Mouse (Mus musculus) B cell, adult 2 months (primary cell): ENCODE measurements around the gene Bnc1.
A peak's percentile ranks its signal among the peaks of the same experiment; 100 is the strongest.

Source experiments
- DNase-seq, 2 experiments: peaks; one replicate each; pipeline ENCODE4 v3.0.0; 2022

The Bnc1 gene

DNA sequence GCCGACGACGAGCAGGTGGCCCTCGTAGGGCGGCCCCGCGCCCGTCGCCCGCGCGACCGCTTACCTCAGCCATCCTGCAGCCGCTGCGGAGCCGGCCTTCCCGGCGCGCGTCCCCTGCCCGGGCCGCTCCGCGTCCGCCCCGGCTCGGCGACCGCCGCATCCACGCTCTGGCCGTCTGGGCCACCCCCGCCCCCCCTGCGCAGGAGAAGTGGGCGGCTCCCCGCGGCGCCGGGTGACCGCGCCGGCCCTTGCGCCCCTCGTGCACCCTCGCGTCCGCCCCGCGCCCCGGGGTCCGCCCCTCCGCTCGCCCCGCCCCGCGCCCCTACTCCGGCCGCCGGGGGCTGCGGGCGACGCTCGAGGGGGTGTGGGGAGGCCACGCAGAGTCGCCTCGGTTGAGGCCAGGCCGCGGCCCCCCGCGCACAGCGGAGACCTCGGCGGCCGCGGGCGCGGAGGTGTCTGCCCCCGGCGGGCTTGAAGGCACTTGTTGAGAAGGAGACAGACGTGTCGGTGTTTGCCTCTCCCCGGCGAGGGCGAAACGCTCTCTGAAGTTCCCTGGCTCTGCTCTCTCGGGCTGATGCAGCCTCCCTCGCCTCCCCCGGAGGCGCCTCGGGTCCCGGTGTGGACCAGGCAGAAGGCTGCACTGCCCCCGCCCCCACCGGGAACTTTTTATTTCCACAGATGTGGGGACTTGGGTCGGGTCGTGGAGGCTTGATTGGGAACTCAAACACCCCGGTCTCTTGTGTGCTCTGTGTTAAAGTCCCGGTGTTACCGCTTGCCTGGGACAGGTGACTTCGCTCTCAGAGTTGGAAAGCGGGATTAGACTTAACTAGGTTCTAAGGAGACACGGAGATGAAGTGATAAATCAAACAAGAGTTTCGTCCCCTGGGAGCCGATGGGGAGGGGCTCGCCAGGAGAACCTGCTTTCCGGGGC is at the start of gene Bnc1:
Gene Bnc1, minus strand, starts transcription at position 162 of the 931 bp plus-strand sequence.
- peak; percentile 14 to 15 for DNase-seq

DNA sequence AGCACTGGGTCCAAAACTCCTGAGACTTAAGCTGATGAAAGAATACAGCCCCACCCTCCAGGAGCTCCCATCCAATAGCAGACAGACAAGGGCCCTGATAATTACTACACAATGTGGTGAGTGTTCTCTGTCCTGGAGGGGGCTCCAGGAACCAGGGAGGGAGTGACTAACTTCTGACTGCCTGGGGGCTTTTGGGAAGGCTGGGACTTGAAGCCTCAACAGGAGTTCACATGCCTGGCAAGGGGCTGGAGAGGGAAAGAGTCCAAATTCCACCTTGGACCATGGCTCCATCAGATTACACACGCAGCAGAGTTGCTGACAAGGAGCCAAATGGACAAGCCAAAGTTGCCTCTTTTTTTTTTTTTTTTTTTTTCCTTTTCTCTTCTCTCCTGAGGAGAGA is 41.3 kb upstream of the Bnc1 start:
- DNase-seq: no peak

DNA sequence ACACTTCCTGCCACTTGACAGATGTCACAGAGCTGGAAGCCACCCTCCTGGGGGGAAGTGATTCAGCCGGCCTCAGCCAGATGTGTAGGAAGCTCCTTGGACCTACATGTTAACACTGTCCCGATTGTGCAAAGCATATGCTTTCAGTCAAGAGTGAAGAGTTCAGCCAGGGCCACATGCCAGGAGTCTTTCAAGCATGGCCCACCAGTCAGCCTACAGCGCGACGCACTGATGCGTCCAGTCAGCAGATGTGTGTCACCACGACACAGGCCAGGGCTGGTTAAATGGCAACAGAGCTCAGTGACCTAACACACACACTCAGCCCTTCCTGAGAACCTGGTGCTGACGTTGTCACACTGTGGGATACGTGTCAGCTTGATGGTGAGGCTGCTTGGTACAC is 37.6 kb upstream of the Bnc1 start:
- peak; percentile 62 to 71 for DNase-seq

DNA sequence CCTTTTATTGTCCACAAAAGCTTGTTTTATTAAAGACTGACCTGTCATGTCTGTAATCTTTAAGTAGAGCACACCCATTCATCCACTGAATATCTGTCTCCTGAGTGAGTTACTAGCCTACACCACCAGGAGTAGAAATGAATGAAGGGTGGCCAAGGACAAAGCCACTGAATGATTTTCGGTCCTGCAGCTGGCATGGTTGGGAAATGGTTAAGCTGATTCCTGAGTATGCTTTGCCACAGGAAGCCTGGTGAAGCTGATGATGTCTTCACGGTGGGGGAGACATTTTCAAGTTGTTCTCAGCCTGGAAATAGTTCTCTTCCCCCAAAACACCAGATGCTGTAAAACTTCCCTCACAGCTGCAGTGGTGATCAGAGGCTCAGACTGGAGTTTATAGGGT is 33.7 kb upstream of the Bnc1 start:
- DNase-seq: no peak

DNA sequence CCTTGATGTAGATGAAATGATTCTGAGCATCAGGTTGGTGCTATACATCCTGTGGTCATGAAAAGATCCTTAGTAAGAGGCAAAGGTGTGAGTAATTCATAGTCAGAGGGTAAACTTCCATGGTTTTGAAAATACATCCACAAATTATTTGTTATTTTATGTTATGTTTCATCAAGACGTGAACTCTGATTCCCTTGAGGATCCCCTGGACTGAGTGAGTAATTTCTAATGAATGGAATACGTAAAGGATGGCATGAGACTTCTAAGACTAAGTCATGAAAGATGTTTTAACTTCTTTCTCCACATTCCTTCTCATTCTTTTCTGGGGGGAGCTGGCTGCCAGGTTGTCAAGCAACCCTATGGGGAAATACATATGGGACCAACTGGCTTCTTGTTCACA is 31.6 kb upstream of the Bnc1 start:
- DNase-seq: no peak

DNA sequence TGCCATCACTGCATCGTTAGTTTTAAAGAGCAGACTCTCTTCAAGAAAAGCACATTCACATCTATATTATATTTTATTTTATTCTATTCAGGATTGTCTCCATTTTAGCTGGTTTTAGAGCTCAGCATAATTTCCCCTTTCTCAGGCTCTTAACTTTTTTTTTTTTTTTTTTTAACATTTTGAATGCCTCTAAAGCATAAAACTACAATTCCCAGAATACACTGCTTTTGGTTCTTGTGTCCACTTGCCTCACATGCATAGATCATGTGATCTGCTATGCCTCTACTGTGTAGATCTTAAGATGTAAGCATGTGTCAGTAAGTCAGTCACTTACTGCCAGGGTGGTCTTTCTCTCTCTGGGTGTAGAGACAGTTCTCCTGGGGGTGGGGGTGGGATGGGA is 30.3 kb upstream of the Bnc1 start:
- DNase-seq: no peak

DNA sequence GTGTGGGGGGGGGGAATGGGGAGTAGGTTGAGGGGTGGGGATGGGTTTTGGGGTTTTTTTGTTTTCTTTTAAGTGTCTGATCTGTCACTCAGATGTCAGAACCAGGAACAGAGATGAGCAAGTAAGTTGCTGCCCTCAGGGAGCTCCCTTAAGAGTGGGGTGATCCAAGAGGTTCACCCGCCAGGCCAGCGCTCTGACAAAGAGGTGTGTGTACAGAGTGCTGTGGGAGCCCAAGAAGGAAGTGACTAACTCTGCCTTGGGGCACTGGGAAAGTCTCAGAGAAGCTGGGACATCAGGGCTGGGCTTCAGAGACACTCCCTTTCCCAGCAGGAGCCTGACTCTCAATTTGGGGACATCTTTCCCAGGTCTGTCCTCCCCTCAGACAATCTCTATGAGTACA is 25.9 kb upstream of the Bnc1 start:
- peak; percentile 18 to 21 for DNase-seq

DNA sequence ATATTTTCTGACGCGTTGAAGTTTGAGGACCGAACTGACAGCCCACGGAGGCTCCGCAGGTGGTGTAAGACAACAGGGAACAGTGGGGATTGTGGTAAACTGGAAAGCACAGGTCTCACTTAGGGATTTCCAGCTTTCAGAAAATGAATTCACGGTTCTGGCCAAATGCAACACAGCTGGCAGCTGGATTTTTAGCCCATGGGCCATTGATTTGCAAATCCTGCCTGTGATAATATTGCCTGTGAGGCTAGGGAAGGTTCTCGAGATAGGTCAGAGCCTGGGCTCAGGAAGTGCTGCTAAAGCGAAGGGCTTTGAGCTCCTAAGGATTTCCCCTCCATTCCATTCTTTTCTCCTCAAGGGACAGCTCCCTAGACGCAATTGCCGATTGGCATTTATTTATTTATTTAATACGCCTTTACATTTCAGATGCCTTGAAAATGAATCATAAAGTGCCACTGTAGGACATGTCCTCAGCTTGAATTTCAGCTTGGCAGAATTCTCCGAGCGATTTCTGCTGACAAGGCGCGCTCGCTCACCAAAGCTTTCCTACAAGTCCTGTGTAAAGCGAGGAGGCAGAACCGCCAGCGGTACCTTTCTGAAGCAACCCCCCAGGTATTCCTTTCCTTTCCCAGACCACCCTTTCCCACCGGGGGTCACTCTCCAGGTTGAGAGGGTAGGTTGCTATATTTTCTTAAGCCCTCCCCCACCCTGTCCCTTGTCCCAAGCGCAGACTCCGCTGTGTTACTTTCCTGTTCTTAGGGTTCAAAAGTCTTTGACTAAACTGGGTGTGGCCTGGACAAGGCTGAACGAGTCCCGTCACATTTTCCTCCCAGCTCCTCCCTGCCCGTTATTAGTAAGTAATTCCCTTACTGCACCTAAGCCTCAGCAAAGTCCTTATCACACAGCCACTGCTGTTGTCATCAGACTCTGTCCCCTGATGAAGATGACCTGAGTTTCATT is 24.9 kb upstream of the Bnc1 start:
- DNase-seq: peak; percentile 33 to 47

DNA sequence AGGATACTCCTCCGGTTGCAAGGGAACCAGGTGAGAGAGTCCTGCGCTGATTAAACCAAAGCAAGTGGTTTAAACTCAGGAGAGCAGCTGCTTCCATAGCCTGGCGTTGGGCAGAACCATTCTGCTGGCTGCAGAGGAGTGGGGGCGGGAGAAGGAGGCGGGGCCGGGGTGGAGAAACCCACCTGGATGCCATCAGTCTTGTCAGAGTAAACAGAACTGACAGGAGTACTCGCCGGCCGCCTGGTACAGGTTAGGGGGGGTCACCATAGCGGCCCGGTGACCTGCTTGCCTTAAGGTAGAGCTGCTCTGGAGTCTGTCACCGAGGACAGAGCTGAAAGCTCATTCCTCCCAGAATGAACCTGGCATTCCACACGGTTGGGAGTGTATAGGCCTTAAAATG is 20.4 kb upstream of the Bnc1 start:
- DNase-seq: no peak

DNA sequence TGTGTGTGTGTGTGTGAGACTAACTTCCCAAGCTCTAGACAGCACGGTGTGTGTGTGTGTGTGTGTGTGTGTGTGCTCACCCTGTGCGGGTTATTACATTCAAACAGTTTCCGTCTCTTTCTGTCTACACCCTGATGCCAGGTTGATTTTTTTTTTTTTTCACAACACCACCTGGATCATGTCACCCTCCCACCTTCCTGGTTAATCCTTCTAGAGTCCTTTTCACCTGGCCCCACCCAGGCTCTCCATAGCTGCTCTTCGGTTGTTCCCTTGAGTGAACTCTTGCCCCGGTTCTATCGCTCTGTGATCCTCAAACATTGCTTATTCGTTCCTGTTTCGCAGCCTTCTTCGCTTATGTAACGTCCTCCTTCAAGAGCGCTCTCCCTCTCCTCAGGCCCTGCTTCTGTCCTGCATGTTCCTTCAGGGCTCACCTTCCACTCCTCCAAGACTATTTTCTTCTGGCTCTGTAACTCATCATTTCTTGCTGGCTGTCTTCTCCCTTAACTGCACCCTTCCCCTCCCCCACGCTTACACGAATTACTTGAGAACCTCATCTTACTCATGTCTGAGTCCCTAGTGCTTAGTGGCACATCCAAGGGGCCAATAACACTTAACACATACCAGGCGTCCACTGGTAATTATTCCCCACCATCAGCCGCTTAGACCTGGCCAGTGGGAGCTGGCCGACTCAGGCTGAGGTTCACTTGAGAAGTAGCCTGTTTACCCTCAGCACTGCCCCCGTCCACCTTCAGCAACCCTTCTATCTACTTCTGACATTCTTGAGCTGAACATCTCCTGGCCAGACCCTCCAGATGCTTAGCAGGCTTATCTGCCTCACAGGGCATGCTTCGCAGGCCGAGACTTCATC is 19.7 kb upstream of the Bnc1 start:
- DNase-seq: no peak

DNA sequence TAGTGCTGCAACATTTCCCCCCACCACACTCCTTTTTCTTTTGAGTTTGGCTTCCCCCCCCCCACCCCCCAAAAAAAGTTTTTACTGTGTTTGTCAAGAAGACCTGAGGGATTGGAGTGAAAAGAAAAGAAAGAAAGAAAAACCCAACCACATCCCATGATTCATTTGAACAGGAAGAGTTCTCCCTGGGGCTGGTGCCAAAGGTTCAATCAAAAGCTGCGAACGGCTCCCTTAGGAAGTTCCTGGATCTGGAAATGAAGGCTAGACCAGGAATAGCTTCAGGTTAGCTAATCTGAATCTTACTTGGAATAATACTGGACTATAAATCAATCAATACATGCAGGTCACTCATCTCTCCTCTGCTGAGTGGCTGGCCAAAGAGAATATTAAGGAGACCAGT is 15.1 kb upstream of the Bnc1 start:
- DNase-seq: no peak

DNA sequence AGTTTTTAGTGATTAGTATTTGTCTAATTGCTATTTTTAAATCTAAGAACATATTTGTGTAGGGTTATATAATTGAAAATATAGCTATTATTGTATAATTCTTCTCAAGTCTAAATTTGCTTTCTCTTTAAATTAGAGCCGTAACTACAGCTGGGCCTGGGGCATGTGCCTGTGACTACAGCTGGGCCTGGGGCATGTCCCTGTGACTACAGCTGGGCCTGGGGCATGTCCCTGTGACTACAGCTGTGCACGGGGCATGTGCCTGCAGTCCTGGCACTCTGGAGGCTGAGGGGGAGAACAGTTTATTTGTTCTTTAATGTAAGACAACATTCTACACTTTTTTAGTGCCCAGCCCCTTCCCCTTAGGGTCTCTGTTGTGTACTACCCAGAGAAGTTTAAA is 12.1 kb upstream of the Bnc1 start:
- no peak for DNase-seq

DNA sequence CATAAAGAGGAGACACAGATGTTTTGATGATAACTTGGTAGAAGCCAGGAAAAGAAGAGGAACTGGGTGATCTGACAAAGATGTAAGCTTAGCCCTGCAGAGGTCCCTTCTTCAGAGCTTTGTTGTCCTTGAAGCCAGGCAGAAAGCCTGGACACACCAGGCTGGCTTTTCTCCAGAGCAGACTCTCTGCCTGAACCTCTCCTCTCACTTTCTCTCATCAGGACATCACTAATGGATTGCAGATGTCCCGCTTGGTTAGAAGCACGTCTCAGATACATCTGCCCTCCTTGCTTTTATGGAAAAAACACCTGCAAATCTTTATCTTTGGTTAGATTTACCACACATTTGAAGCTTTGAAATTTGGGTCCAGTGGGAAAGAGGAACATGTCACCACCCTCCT is 7.7 kb upstream of the Bnc1 start:
- DNase-seq: no peak

DNA sequence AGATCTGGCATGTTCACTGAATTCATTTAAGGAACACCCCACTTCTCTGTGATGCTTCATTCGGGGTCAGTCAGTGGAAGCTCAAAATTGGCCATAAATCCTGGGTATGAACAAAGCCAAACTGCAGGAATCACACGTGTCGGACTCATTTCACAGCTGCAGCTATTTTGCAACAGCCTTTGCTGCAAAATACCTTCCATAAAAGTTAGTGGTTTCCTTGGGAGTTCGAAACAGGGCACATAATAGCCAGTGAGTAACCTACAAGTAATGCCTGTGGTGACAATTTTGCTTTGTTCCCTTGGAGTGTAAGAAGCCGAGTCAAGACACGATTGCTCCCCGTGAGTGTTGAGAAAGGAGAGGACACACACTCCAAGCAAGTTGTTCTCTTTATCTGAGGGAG is 7.3 kb upstream of the Bnc1 start:
- DNase-seq: no peak

DNA sequence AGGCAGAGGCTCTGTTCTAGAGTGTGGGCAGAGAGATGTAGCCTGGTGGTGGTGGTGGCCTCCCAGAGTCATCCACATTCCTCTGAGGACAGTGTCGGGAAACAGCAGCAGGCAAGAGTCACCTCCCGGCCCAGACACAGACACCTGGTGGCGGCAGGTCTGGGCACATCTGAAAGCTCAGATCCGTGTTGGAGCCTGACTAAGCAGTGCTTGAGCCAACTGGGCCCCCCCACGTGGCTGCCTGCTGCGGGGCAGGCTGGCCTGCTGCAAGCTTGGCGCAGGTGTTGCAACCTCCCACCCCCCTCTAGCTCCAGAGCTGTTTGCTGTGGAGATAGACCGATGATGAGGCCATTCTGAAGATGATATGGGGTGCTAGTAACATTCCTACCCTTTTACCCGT is 3.9 kb upstream of the Bnc1 start:
- no peak for DNase-seq

DNA sequence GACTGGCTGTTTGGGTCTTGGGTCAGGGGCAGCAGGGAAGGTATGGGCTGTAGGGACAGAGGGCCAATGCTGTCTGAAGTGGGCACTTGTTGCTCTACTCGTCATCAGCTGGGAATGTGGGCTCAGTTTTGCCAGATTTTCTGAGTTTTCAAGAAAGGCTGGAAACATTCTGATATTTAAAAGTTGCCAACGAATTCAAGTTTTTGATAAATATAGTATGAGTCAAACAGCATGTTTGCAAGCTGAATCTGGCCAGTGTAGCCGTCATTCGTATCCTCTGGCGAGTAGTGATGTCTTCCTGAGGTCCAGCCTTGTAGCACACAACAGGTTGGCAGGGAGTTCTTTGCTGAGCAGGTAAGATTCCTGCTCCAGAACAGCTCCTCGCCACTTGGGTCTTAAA is 3.0 kb upstream of the Bnc1 start:
- no peak for DNase-seq

DNA sequence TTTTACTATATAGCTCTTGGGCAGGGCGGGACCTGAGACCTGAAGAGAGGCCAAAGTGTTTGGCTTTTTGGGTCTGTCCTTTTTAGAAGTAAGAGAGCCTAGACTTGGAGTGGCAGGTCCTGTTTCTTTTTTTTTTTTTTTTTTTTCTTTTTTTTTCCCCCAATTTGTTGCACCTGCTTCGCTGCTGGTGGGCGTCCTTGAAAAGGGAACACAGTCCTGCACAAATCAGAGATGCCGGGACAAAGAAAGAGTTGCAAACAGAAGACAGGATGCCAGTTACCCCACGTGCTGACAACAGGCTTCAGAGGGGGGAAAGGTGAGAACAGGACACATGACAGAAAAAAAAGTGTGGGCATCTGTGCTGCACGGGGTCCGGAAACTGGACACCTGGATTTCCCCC is 1.0 kb upstream of the Bnc1 start:
- no peak for DNase-seq

DNA sequence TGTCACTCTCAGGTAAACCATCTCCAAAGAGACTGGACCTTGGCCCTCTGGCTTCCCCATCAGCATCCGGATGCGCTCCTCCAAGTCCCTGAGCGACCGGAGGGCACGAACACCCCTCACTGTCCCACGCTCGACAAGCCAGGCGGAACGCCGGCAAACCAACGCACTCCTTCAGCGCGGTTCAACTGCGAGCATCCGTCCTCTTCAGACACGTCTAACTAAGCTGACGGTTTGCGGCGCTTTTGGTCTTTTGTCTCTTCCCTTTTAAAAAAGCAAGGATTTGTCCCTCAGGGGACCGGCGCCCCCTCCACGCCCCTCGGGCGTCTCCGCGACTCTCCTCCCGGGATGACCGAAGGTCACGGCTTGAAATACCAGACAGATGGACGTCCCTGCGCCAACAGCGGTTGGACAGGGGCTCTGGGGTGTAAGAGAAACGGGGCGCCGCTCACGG is 456 bp downstream of the Bnc1 start:
- DNase-seq: peak; percentile 17 to 27

DNA sequence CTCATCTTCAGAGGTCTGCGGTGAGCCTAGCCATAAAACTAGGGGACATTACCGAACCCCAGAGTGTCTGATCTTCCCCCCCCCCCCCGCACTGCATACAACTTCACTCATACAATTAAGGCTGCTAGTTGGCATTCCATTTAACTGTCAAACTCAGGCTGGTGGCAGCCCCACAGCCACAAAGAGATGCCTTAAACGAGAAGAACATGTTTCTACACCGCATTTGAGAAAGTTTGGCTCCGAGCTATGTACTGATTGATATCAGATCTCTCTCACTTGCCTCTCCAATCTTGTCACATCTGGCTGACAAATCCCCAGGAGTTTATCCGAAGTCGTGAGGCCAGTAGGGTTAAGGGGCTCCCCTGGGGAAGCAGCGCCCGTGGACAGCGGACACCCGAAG is 976 bp downstream of the Bnc1 start:
- no peak for DNase-seq

DNA sequence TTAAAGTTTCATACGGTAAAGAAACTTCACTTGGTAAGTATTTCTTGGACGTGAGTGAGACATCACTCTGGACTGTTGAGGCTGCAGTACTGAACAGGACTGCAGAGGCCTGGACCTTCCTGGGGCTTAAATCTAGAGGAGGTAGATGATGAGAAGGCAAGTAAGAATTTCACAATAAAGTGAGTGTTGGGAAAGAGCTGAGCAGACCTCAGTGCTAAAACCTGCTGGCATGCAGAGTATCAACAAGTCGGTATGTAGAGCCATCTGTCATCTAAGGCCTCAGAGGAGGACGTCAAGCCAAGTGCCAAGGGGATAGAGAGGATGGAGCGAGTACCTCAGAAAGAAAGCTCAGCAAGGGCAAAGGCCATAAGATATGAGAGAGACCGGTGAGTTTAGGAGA is 8.4 kb downstream of the Bnc1 start:
- DNase-seq: no peak

DNA sequence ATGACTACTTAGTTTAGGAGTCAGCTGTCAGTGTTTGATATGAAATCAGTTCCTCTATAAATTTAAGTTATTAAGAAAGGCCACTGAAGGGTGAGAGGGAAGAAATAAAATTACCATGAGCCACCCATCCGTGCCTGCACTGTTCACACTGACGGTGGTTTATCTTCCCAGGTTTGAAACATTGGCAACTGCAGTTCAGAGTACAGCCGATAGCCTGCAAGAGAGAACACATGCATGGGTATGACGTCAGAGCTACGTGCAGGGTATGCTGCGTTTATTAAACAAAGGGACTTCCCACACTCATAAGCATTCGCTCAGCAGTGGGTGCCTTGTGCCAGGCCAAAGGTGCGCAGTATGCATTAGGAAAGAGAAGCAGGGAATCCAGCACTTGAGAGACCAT is 13.8 kb downstream of the Bnc1 start:
- DNase-seq: no peak

DNA sequence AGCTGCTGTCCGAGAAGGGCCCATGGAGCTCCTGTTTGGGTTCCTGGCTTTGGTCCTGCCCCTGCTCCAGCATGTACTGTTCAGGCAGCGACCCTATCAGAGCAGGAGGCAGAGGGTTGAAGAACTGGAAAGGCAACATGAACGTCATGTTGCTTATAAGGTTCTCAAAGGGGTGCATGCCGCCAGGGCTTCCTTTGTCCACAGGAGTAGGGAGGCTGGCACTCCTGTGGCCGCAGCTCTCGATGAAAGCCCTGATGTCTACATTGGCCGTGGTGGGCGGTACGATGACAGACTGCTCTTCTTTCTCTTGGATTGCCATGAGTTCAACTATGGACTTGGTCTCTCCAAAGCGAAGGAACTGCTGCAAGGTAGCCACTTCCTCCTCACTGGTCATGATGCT is 17.5 kb downstream of the Bnc1 start:
- DNase-seq: no peak

DNA sequence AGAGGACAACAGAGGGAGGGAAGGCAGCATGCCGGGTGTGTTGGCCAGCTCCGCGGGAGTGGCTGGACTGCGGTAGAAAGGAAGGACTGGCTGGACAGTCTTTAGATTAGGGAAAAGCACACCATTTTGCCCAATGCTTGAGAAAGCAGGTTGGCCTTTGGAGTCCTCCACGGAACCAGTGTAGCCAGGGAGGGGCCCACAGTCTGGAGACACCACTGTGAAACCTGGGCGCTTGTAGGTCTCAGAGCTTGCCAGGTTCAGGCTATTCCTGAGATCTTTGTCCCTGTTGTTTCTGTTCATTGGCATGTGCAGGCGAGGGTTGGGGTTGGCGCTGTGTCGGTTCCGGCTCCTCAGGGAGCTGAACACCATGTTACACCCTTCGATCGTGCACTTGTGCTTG is 18.2 kb downstream of the Bnc1 start:
- DNase-seq: no peak
